In the genomic region with DNA sequence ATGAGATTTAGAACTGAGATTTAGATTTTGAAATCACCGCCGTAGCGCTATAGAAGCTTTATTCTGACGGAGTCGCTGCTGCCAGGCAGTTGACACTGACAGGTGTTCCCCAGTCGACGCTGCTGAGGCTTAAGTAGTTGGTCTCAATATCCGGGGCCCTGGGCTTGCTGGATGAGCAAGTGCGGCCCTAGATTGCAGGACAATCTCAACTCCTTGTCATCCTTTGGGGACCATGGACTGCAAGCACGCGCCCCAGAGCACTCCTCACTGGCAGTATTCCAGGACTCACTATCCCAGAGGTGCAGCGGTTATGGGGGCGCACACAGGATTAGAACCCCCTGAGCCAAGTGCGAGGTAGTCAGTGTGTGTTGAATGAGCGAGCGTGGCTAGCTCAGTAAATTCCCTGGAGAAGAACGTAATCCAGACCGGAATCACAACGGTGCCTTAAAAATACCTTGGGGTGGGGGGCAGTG, we compare ENCODE assay signal across 8 mouse cellular contexts. TPM values are rescaled to one million over a fixed set of nuclear protein-coding genes. Genes with fewer than 3 reads are reported as not detected.
DNase-seq lines count a peak whose midpoint lies in the region; ATAC-seq lines count a peak whose summit lies in the region.

No protein-coding gene starts in this region.

- peak overlapping the region; percentile 96 for H3K4me2 ChIP-seq in heart, embryonic 11.5 days
- peak overlapping the region; percentile 83 for H3K4me2 ChIP-seq in hindbrain, embryonic 12.5 days (replicated peaks)
- H3K4me2 ChIP-seq in midbrain, embryonic 14.5 days (ENCODE audit: low read length): peak overlapping the region; percentile 90

- no peak overlapping the region for H3K9ac ChIP-seq in heart, embryonic 11.5 days (ENCODE audit: low read depth, low read length)
- H3K9ac ChIP-seq in hindbrain, embryonic 12.5 days: peak overlapping the region; percentile 65; the same call in 1 of the 2 replicates
- H3K9ac ChIP-seq in midbrain, embryonic 14.5 days (replicated peaks; ENCODE audit: low read length): peak overlapping the region; percentile 63

- H3K4me3 ChIP-seq in heart, embryonic 11.5 days (ENCODE audit: low read depth, low read length): peak overlapping the region; percentile 57
- H3K4me3 ChIP-seq in hindbrain, embryonic 12.5 days: peak overlapping the region; percentile 53
- peak overlapping the region; percentile 58 for H3K4me3 ChIP-seq in midbrain, embryonic 14.5 days (replicated peaks; ENCODE audit: low read depth, low read length)

- ATAC-seq in heart, embryonic 11.5 days (replicated peaks; ENCODE audit: insufficient number of reproducible peaks, low FRiP score, low TSS enrichment): no peak
- peak; percentile 63 for ATAC-seq in hindbrain, embryonic 12.5 days (ENCODE audit: low FRiP score)
- 0 out of 2 replicates have a peak, but pooled peaks have one; percentile 18 for ATAC-seq in midbrain, embryonic 14.5 days (ENCODE audit: low FRiP score, low TSS enrichment)

- H3K27ac ChIP-seq in heart, embryonic 11.5 days (ENCODE audit: low read depth, low read length): no peak overlapping the region
- H3K27ac ChIP-seq in hindbrain, embryonic 12.5 days: peak overlapping the region; percentile 40; the same call in 1 of the 2 replicates
- peak overlapping the region; percentile 60 for H3K27ac ChIP-seq in midbrain, embryonic 14.5 days (replicated peaks; ENCODE audit: low read depth, low read length)

- no peaks in the 10 kb centered on the region for H3K36me3 ChIP-seq in heart, embryonic 11.5 days (ENCODE audit: control insufficient read depth, insufficient read depth, low read length)
- no peaks in the 10 kb centered on the region for H3K36me3 ChIP-seq in hindbrain, embryonic 12.5 days
- H3K36me3 ChIP-seq in midbrain, embryonic 14.5 days (ENCODE audit: control insufficient read depth, insufficient read depth, low read length): no peaks in the 10 kb centered on the region

- WGBS in heart, embryonic 11.5 days (ENCODE audit: insufficient replicate concordance): 17% methylated on average over 19 of the region's 19 CpGs
- WGBS in hindbrain, embryonic 12.5 days: 12% methylated on average over 19 of the region's 19 CpGs
- WGBS in midbrain, embryonic 14.5 days: 8% methylated on average over 19 of the region's 19 CpGs

- DNase-seq in heart, postnatal 4 days: no peak
- DNase-seq in brain, adult 2 months (ENCODE audit: low read depth, low spot score): peak; percentile 62
- DNase-seq in midbrain, embryonic 14.5 days: peak; percentile 68
- no peak for DNase-seq in spleen, adult 18-20 months
- DNase-seq in urinary bladder, postnatal 14 days (ENCODE audit: low spot score): no peak
- no peak for DNase-seq in MN1 (ENCODE audit: low spot score)

- H3K9me3 ChIP-seq in heart, embryonic 11.5 days (replicated peaks; ENCODE audit: control insufficient read depth, low read length): peaks cover 3% of the 10 kb centered on the region; the same call in 1 of the 2 replicates
- H3K9me3 ChIP-seq in hindbrain, embryonic 12.5 days (replicated peaks): peaks cover 3% of the 10 kb centered on the region; the same call in 1 of the 2 replicates
- no peaks in the 10 kb centered on the region for H3K9me3 ChIP-seq in midbrain, embryonic 14.5 days (ENCODE audit: control insufficient read depth, low read length)

- H3K4me1 ChIP-seq in heart, embryonic 11.5 days (ENCODE audit: control insufficient read depth, insufficient read depth, low read length): peaks cover 5% of the 10 kb centered on the region; the same call in 1 of the 2 replicates
- peaks cover 13% of the 10 kb centered on the region for H3K4me1 ChIP-seq in hindbrain, embryonic 12.5 days
- 0 out of 2 replicates have a peak, but pooled peaks cover 6% of the 10 kb centered on the region for H3K4me1 ChIP-seq in midbrain, embryonic 14.5 days (ENCODE audit: control insufficient read depth, insufficient read depth, low read length)

- H3K27me3 ChIP-seq in heart, embryonic 11.5 days (ENCODE audit: control insufficient read depth, insufficient read depth, low read length): peaks cover 57% of the 10 kb centered on the region
- H3K27me3 ChIP-seq in hindbrain, embryonic 12.5 days: peaks cover 56% of the 10 kb centered on the region
- peaks cover 28% of the 10 kb centered on the region for H3K27me3 ChIP-seq in midbrain, embryonic 14.5 days (ENCODE audit: control insufficient read depth, insufficient read depth, low read length)

RNA-seq across cellular contexts. Expression of a gene that starts 1.7 kb away (rescaled TPM):
- polyA plus RNA-seq in heart, embryonic 11.5 days (2014; fragmentation: Nextera tagmentation; extraction: Ambion mirVana): 0.11 and 0.15 TPM in 2 replicates
- total RNA-seq in heart, postnatal 4 days (2021): 1 to 10 TPM; 1.2 to 1.3 TPM
- 1.8 and 2.9 TPM in 2 replicates for polyA plus RNA-seq in hindbrain, embryonic 12.5 days (2016; fragmentation: Nextera tagmentation; extraction: Ambion mirVana)
- polyA plus RNA-seq in midbrain, embryonic 14.5 days (2014; fragmentation: Nextera tagmentation; extraction: Ambion mirVana): 3.8 and 5.4 TPM in 2 replicates

Comparison
In these comparisons a context has a peak if more than half of its experiments do, and no peak if none do; other contexts are left out.
1. DNase-seq: peak in brain, adult 2 months (single experiment) and midbrain, embryonic 14.5 days (single experiment); none in heart, postnatal 4 days (single experiment), spleen, adult 18-20 months (0 of 2), urinary bladder, postnatal 14 days (single experiment) and MN1 (single experiment).
2. Peak in every context shown above with its lines, with median percentiles within 50 percentile points of each other: H3K4me2 ChIP-seq and H3K4me3 ChIP-seq.